Mouse (Mus musculus) MN1 (cell line): ENCODE measurements around the gene Chtf18.

ENCODE experiments used
- DNase-seq: peaks from one replicate; pipeline ENCODE4 v3.0.0-alpha.2; 2016; ENCODE audit warnings: low spot score

Gene Chtf18

GRCm38 (mm10) chr17:25735246-25735645 lies 8.0 kb upstream of the Chtf18 start:
- DNase-seq: no peak

- DNase-seq: peak; percentile 93
Measured at GRCm38 (mm10) chr17:25732082-25732481, 4.9 kb upstream of the Chtf18 start.

GRCm38 (mm10) chr17:25728009-25728270 lies 721 bp upstream of the Chtf18 start:
- no peak for DNase-seq

DNA sequence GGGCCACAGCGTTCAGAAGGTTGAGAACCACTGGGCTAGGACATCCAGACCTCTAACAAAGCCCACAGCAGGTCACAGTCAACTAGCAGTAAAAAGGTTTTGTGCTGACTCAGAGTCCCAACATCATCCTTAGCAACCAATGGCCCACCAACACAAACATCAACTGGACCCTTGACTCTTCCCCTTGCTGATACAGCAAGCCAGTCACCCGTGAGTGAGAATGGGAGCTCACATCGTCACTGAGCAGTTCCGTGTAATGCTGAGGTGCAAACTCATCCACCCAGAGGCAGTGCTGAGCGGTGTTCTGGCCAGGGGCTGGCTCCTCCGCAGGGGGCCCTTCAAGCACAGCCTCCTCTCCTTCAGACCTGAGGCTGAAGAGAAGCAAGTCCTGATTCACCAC lies 2.0 kb downstream of the Chtf18 start:
- no peak for DNase-seq

DNA sequence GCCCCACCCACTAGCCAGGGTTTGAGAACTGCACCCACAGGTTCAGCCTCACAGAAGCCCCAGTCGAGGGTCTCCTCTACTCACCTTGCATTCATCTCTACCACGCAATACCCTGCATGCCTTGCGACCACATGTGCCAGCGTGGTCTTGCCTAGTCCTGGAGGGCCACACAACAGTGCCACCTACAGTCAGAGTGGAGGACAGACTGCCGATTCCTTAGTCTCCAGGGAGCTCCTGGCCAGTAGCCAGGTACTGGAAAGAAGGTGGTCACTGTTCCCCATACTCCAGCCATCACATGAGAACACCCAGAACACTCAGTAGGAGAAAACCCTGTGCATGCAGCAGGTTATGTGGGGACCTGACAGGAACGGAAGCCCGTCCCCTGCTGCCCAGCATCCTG lies 3.3 kb downstream of the Chtf18 start:
- DNase-seq: no peak

GRCm38 (mm10) chr17:25723470-25723869 lies 3.7 kb downstream of the Chtf18 start:
- no peak for DNase-seq

DNA sequence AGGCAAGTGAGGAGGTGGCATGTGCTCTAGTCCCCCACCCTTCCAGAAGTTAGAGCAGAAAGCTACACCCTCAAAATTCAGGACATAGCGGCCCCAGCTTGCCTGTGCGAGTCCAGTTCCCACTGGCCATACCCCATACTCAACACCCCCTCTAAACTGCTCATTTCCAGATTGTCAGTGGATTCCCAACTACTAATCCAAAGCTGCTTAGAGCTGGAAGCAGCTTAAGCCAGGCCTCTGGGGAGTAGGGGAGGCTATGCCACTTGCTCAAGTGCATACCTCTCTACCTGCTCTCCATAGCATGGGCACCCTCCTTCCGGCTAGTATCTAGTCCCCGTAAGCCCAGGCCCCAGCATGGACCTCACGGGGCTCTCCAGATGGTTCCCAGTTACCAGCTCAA lies 5.7 kb downstream of the Chtf18 start:
- no peak for DNase-seq

- DNase-seq: no peak
Measured at GRCm38 (mm10) chr17:25717691-25718090, 9.5 kb downstream of the Chtf18 start.

DNA sequence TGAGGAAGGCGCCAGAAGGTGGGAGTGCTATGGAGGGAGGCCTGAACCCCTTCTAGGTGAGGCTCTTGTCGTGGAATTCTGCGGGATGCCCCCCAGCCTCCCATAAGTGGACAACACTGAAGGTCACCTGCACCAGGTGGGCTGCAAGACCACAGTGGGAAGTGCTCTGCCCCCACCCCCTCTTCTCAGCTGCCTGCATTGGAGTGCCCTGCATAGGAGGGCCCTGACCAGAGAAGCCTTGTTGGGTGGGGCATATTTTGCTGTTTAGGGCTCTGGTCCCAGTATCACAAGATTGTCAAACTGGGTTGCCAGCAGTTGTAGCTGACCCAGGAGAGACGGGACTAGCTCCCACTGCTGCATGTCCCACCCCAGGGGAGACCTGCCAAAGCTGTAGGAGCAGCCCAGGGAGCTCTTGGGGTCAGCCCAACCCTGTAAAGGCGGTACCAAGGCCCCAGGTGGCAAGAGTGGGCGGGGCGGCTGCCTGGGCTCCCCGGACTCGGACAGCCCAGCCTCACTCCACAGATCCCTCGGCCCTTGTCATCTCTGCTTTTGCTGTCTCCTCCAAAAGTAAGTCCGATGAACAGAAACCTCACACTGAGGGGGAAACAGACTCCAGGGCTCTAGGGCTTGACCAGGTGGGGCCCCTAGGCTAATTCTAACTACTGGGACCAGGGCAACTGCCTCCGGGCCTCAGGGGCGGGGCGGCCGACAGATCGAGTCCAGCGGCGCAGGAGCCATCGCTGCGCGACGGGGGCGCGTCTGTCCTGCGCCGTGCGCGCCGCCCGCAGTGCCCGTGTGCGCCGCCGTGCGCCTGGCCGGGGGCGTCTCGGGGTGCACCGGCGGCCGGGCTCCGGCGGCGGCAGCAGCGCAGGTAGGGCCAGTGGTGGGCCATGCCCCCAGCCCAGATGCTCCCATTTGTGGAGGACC lies 10.2 kb downstream of the Chtf18 start, which contains the start of gene Gng13:
Gng13 (plus strand) TSS at position 461 of the 927 bp plus-strand sequence.
- peak; percentile 55 for DNase-seq

DNA sequence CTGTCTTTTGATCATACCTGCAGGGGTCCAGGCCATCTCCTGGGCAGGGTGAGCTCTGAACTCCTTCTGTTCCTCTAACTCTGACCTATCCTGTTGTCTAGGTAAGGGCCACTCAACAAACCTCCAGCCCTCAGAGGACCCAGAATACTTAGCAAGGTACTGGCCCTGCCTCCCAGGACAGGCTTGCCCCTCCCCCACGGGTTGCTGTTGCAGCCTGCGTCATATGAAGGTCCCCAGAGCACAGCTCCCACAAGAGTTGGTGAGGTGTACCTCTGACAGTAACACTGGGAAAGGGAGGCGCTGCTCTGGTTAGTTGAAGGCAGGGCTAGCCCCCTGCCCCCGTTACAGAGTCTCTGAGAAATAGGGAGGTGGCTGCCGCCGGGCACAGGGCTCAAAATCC lies 11.1 kb downstream of the Chtf18 start:
- DNase-seq: no peak

- DNase-seq: no peak
Measured at GRCm38 (mm10) chr17:25715627-25716026, 11.6 kb downstream of the Chtf18 start.

DNA sequence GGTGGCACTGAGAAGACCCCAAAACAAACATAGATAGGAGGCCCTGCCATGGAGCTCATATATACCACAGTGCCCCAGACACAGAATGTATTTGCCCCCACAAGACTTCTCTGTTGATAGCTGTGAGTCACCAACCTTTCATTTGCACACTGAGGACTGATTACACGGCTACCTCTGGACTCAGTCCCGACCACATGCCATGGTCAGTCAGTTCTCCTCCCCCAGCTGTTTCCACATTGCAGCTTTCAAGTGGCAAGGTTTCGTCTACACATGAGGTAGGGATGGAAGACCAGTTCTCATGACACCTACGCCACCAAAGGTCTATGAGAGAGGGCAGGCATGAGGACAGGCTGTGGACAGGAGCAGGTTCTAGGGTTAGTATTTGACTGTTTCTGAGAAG lies 16.1 kb downstream of the Chtf18 start:
- no peak for DNase-seq

- no peak for DNase-seq
Measured at GRCm38 (mm10) chr17:25709994-25710393, 17.2 kb downstream of the Chtf18 start.

DNA sequence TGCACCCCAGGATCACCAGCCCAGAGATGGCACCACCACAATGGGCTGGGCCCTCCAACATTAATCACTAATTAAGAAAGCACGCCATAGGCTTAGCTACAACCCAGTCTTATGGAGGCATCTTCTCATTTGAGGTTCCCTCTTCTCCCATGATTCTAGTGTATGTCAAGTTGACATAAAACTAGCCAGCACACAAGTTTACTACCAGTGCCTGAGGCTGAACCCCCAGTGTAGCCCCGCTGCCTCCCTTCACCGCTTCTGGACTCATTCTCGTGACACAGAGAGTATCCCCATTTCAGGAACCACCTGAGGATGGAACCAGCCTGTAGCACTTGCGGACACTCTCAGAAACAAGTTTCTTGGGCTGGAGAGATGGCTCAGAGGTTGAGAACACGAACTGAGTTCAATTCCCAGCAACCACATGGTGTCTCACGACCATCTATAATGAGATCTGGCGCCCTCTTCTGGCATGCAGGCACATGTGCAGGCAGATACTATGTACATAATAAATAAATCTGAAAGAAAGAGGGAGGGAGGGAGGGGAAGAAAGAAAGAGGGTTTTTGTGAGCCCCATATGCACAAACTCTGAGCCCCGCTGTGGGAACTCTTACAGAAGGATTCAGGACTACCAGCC lies 26.2 kb downstream of the Chtf18 start:
- DNase-seq: no peak

DNA sequence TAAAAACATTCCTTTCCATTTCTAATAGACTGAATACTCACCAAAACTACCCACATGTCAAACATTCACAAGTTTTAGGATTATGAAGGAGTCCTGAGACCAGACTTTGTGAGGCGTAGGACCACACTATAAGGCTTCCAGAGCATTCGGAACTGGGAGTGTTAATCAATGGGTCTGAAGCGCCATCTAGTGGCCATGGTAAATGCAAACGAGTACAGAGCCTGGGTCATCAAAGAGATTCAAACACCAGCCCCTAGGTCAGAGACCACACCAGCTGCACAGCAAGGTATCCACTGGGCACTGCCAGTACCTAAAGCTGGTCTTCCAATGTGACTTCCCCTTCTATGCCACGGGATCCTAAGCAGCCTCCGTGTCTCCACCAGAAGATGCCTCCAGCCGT lies 28.8 kb downstream of the Chtf18 start:
- peak; percentile 88 for DNase-seq

GRCm38 (mm10) chr17:25696263-25696662 lies 31.0 kb downstream of the Chtf18 start:
- DNase-seq: no peak

DNA sequence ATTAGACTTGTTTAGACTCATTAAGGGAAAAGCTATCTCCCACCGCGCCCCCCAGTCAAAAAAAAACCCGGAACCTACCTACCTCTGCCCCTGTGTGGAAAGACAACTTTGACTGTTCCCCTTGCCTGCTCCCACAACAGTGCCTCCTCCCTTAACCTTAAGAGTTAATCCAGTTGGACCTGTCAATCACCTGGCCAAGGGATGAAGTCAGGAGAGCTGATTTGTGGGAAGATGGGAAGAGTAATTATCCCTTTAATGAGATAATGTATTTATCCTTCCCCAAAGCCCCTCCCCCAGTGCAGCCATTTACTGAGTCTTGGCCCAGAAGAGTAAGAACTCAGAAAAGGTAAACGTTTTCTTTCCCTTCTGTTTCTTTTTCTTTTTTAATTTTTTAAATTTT lies 38.3 kb downstream of the Chtf18 start:
- DNase-seq: no peak

GRCm38 (mm10) chr17:25686323-25686722 lies 40.9 kb downstream of the Chtf18 start:
- DNase-seq: peak; percentile 55

DNA sequence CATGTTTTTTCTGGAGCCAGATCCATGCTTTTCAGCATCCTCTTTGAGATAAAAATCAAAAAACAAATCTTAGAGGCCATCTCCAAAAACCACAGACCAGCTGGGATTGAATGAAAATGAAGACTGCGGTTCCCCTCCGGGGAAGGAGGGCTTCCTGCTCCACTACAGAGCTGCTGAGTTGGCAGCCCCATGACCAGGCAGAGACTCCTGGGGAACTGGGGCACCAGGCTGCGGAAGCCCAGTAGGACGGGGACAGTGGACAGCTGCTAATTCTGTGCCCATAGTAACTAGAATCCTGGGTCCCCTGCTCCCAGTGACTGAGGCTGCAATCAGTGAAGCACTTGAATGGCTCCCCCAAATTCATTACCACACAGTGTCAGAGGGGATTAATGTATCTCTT lies 45.6 kb downstream of the Chtf18 start:
- no peak for DNase-seq

GRCm38 (mm10) chr17:25679818-25680217 lies 47.4 kb downstream of the Chtf18 start:
- no peak for DNase-seq

DNA sequence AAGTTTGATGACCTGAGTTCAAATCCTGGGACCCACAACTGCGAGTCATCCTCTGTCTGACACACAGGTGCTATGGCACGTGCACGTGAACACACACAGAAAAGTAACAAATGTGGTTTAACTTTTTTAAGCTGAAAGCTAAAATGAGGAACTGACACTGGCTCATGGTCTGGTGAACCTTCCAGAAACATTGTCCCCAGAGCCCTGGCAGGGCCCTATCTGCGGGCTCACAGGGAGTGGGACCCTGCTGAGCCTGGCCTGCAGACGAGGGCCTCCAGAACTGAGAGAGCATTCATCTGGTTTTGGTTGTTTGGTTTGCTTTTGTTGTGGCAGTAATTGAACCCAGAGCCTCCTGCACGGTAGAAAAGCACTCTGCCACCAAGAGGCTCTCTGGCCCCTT lies 49.2 kb downstream of the Chtf18 start:
- DNase-seq: no peak

- DNase-seq: no peak
Measured at GRCm38 (mm10) chr17:25672982-25673381, 54.2 kb downstream of the Chtf18 start.
